Mouse (Mus musculus) spleen, adult 2 months (tissue): ENCODE measurements around the gene Cntnap5b. TPM values are rescaled to one million over a fixed set of nuclear protein-coding genes. Genes with fewer than 3 reads are reported as not detected.

Experiments used
- DNase-seq, 2 experiments: peaks; one replicate each; pipeline versions ENCODE4 v3.0.0 to v3.0.0-alpha.2; 2012 to 2021; ENCODE audit warnings: low spot score in 2 of 2, low read depth in 1 of 2
- H3K27ac ChIP-seq: fragments of 200-500 bp; 2 replicates; pipeline ENCODE4 v1.5.1; 2012; ENCODE audit warnings: low read length, inconsistent platforms; ENCODE audit not compliant: insufficient read depth
- H3K27me3 ChIP-seq: fragments of 200-500 bp; 2 replicates; pipeline ENCODE4 v1.6.1; 2012; ENCODE audit warnings: mild to moderate bottlenecking, moderate library complexity, low read length, inconsistent platforms; ENCODE audit not compliant: control insufficient read depth, insufficient read depth
- H3K36me3 ChIP-seq: fragments of 200-500 bp; 2 replicates; pipeline ENCODE4 v1.6.1; 2012; ENCODE audit warnings: mild to moderate bottlenecking, low read length, inconsistent platforms; ENCODE audit not compliant: control insufficient read depth, insufficient read depth
- H3K4me1 ChIP-seq: fragments of 200-500 bp; 2 replicates; pipeline ENCODE4 v1.6.1; 2011; ENCODE audit warnings: inconsistent platforms; ENCODE audit not compliant: control insufficient read depth, insufficient read depth, insufficient read length
- H3K4me3 ChIP-seq: fragments of 200-500 bp; 2 replicates; pipeline ENCODE4 v1.5.1; 2011; ENCODE audit warnings: mild to moderate bottlenecking, inconsistent platforms; ENCODE audit not compliant: insufficient read depth, insufficient read length; ENCODE audit errors: extremely low read depth
- CTCF ChIP-seq: fragments of 200-500 bp; IDR thresholded peaks from 2 replicates; pipeline ENCODE4 v1.5.1; 2011; ENCODE audit warnings: mild to moderate bottlenecking, inconsistent platforms; ENCODE audit not compliant: insufficient read depth, insufficient read length, insufficient replicate concordance; ENCODE audit errors: extremely low read depth
- POLR2A ChIP-seq: fragments of 200-500 bp; IDR thresholded peaks from 2 replicates; pipeline ENCODE4 v1.6.1; 2011; ENCODE audit warnings: low read depth, low read length, inconsistent platforms
- WGBS: fragments of 180-500 bp; shearing (Covaris S2); methylation state at CpG from one replicate; pipeline ENCODE4 v1.1.7; 2018; 5-methylcytosine and 5-hydroxymethylcytosine counted together
- polyA plus RNA-seq: library from polyadenylated mRNA; depleted of rRNA; stranded (reverse); fragments of >200 nt; gene quantifications from 2 replicates; pipeline ENCODE4 v1.2.3, GENCODE M21; 2012

Cntnap5b gene
- polyA plus RNA-seq, 1 experiment: not detected

GRCm38 (mm10) chr1:100171566-100171965, 399.0 kb downstream of the Cntnap5b start:
- Histone ChIP-seq H3K4me3 (no peak overlapping the region), H3K36me3 (no peaks in the 10 kb centered on the region), H3K27ac (no peak overlapping the region), H3K27me3 (no peaks in the 10 kb centered on the region), H3K4me1 (no peaks in the 10 kb centered on the region)
- TF ChIP-seq POLR2A (no peak), CTCF (no peak)
- no peak for DNase-seq

- peak; percentile 6 to 90 for DNase-seq
- 85% methylated on average over 5 of the region's 5 CpGs for WGBS
- Histone ChIP-seq H3K4me1 (no peaks in the 10 kb centered on the region), H3K4me3 (no peak overlapping the region), H3K36me3 (no peaks in the 10 kb centered on the region), H3K27me3 (no peaks in the 10 kb centered on the region), H3K27ac (no peak overlapping the region)
- TF ChIP-seq CTCF (no peak), POLR2A (no peak)
Measured at GRCm38 (mm10) chr1:100180050-100180449, 407.5 kb downstream of the Cntnap5b start.

- no peak overlapping the region for H3K27ac ChIP-seq
- H3K36me3 ChIP-seq: no peaks in the 10 kb centered on the region
- no peaks in the 10 kb centered on the region for H3K4me1 ChIP-seq
- WGBS: 16% methylated on average over 5 of the region's 6 CpGs
- TF ChIP-seq POLR2A: no peak
- TF ChIP-seq CTCF: no peak
- H3K4me3 ChIP-seq: no peak overlapping the region
- no peaks in the 10 kb centered on the region; the same call in 1 of the 2 replicates for H3K27me3 ChIP-seq
- DNase-seq: no peak
Measured at GRCm38 (mm10) chr1:100231980-100232608, 459.5 kb downstream of the Cntnap5b start.

- no peak for DNase-seq
Measured at GRCm38 (mm10) chr1:100251964-100252363, 479.4 kb downstream of the Cntnap5b start.

GRCm38 (mm10) chr1:100310687-100311086, 538.1 kb downstream of the Cntnap5b start:
- Histone ChIP-seq H3K27me3 (no peaks in the 10 kb centered on the region), H3K36me3 (no peaks in the 10 kb centered on the region), H3K27ac (no peak overlapping the region), H3K4me3 (no peak overlapping the region), H3K4me1 (no peaks in the 10 kb centered on the region)
- 83% methylated on average over 1 of the region's 1 CpGs for WGBS
- TF ChIP-seq POLR2A (no peak), CTCF (no peak)
- DNase-seq: no peak

More at GRCm38 (mm10) chr1:100251964-100252363, 479.4 kb downstream of the Cntnap5b start:
- Histone ChIP-seq H3K4me1 (no peaks in the 10 kb centered on the region), H3K36me3 (no peaks in the 10 kb centered on the region), H3K4me3 (no peak overlapping the region), H3K27me3 (no peaks in the 10 kb centered on the region), H3K27ac (no peak overlapping the region)
- TF ChIP-seq CTCF (no peak), POLR2A (no peak)

- Histone ChIP-seq H3K36me3 (no peaks in the 10 kb centered on the region), H3K27me3 (no peaks in the 10 kb centered on the region), H3K27ac (no peak overlapping the region), H3K4me3 (no peak overlapping the region), H3K4me1 (no peaks in the 10 kb centered on the region)
- DNase-seq: no peak
- no peak for TF ChIP-seq POLR2A
- no peak for TF ChIP-seq CTCF
- 61% methylated on average over 3 of the region's 3 CpGs for WGBS
Measured at GRCm38 (mm10) chr1:100331066-100331465, 558.5 kb downstream of the Cntnap5b start.

- no peak overlapping the region for H3K27ac ChIP-seq
- H3K4me1 ChIP-seq: no peaks in the 10 kb centered on the region
- WGBS: 79% methylated on average over 5 of the region's 5 CpGs
- no peak overlapping the region for H3K4me3 ChIP-seq
- H3K27me3 ChIP-seq: no peaks in the 10 kb centered on the region
- H3K36me3 ChIP-seq: no peaks in the 10 kb centered on the region
- TF ChIP-seq CTCF: no peak
- TF ChIP-seq POLR2A: no peak
- DNase-seq: no peak
Measured at GRCm38 (mm10) chr1:100369415-100370113, 597.0 kb downstream of the Cntnap5b start.
